Mouse (Mus musculus): ENCODE measurements around the gene Commd3. TPM values are rescaled to one million over a fixed set of nuclear protein-coding genes. Genes with fewer than 3 reads are reported as not detected.

Commd3 gene
- polyA plus RNA-seq, 1 experiment from 2014 or later, result 152 TPM

DNA sequence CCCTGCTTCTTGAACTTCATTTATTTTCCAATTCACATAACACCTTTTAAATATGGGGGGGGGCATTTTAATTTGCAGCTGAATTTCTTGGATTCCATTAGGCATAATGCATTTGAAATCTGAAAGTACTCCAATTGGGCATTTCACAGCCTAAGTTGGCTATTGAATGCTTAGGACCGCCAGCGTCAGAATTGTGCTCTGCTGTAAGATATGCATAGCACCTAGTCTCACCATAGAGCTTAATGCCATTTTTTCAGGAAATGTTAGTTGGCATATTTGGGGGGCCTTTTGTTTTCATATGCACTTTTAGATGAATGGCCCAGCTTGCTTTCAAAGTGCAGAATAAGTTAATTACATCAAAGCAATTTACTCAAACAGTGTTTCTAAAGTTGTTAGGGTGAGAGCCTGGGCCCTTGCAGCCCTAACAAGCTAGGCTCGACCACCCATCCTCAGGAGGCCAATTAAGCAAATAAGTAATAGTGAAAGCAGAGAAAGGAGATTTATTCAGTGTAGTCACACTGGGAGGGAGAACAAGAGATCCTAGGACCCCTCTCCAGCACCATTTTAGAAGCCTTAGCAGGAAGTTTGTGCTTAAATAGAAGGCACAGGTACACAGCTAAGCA is 50.1 kb downstream of the Commd3 start:
- H3K36me3 ChIP-seq (ENCODE audit: control insufficient read depth, insufficient read depth, low read length), result no peaks in the 10 kb centered on the region
- H3K9me3 ChIP-seq (ENCODE audit: control insufficient read depth, low read length), result no peaks in the 10 kb centered on the region
- H3K4me3 ChIP-seq (ENCODE audit: low read depth, low read length), result no peak overlapping the region
- ATAC-seq (ENCODE audit: low FRiP score), result no peak
- H3K4me1 ChIP-seq (replicated peaks; ENCODE audit: control insufficient read depth, insufficient read depth, low read length), result no peaks in the 10 kb centered on the region
- DNase-seq (ENCODE audit: low spot score), result no peak
- no peak overlapping the region for H3K4me2 ChIP-seq (replicated peaks; ENCODE audit: low read depth, low read length)
- 64% methylated on average over 3 of the region's 3 CpGs for WGBS
- no peaks in the 10 kb centered on the region for H3K27me3 ChIP-seq (ENCODE audit: control insufficient read depth, insufficient read depth, low read length)
- H3K9ac ChIP-seq (ENCODE audit: low read depth, low read length), result no peak overlapping the region
- H3K27ac ChIP-seq (ENCODE audit: low read depth, low read length), result no peak overlapping the region

DNA sequence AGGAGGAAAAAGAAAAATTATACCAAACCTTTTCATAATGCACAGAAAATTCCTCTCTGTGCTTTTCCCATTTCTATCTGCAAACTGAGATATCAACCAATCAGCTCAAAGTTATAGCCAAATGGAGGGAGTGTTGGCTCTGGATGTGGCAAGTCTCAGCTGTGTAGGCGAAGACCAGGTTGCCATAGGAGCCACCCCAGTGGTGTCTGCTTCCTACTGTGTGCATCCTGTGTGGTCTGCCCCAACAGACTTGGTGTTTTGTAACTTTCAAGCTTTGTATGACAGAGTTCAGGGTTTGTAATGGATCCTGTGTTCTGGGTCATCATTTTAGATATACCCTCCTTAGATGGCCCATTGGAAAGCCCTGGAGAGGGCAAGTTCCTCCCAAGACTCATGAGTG is 52.3 kb downstream of the Commd3 start:
- no peak overlapping the region for H3K4me3 ChIP-seq (ENCODE audit: low read depth, low read length)
- no peaks in the 10 kb centered on the region for H3K9me3 ChIP-seq (ENCODE audit: control insufficient read depth, low read length)
- no peaks in the 10 kb centered on the region for H3K27me3 ChIP-seq (ENCODE audit: control insufficient read depth, insufficient read depth, low read length)
- H3K9ac ChIP-seq (ENCODE audit: low read depth, low read length), result no peak overlapping the region
- no peak overlapping the region for H3K27ac ChIP-seq (ENCODE audit: low read depth, low read length)
- no peak overlapping the region for H3K4me2 ChIP-seq (replicated peaks; ENCODE audit: low read depth, low read length)
- DNase-seq (ENCODE audit: low spot score) (no peak), ATAC-seq (ENCODE audit: low FRiP score) (no peak)
- WGBS, result 80% methylated on average over 1 of the region's 1 CpGs
- no peaks in the 10 kb centered on the region for H3K4me1 ChIP-seq (replicated peaks; ENCODE audit: control insufficient read depth, insufficient read depth, low read length)
- no peaks in the 10 kb centered on the region for H3K36me3 ChIP-seq (ENCODE audit: control insufficient read depth, insufficient read depth, low read length)

Other genes starting within 250 kb of the Commd3 start
- gene Bmi1, start 4.6 kb downstream of the Commd3 start, polyA plus RNA-seq (2014; fragmentation: Nextera tagmentation; extraction: Ambion mirVana), result 40.6 and 48.8 TPM in 2 replicates
- gene Spag6, start 21.6 kb downstream of the Commd3 start, polyA plus RNA-seq (2014; fragmentation: Nextera tagmentation; extraction: Ambion mirVana), result 0.98 and 1.2 TPM in 2 replicates

Data from hindbrain, embryonic 11.5 days (tissue).